Mouse (Mus musculus) embryonic facial prominence, embryonic 14.5 days (tissue): Measurements from ENCODE around the gene Otop2. TPM values are rescaled to one million over a fixed set of nuclear protein-coding genes. Genes with fewer than 3 reads are reported as not detected.

Source experiments
- ATAC-seq: fragments of 200-750 bp; cut with Nextera tagmentation; 2 replicates; pipeline ENCODE4 v1.8.0; 2017; ENCODE audit warnings: low read depth, moderate number of reproducible peaks, moderate TSS enrichment
- DNase-seq: peaks from one replicate; pipeline ENCODE4 v3.0.0-alpha.2; 2015; ENCODE audit warnings: low spot score
- H3K27ac ChIP-seq: fragments of 300-500 bp; sonication (generic); replicated peaks from 2 replicates; pipeline ENCODE4 v1.5.1; 2014; ENCODE audit warnings: low read depth, mild to moderate bottlenecking, low read length, moderate library complexity
- H3K27me3 ChIP-seq: fragments of 300-500 bp; sonication (generic); replicated peaks from 2 replicates; pipeline ENCODE4 v1.6.1; 2014; ENCODE audit warnings: low read length; ENCODE audit not compliant: control insufficient read depth, insufficient read depth
- H3K36me3 ChIP-seq: fragments of 300-500 bp; sonication (generic); 2 replicates; pipeline ENCODE4 v1.6.1; 2014; ENCODE audit warnings: low read length, mixed read lengths; ENCODE audit not compliant: control insufficient read depth, insufficient read depth
- H3K4me1 ChIP-seq: fragments of 300-500 bp; sonication (generic); 2 replicates; pipeline ENCODE4 v1.6.1; 2014; ENCODE audit warnings: antibody characterized with exemption, low read length; ENCODE audit not compliant: control insufficient read depth, insufficient read depth
- H3K4me2 ChIP-seq: fragments of 300-500 bp; sonication (generic); 2 replicates; pipeline ENCODE4 v1.6.1; 2014; ENCODE audit warnings: low read depth, mild to moderate bottlenecking, low read length, moderate library complexity, mixed read lengths
- H3K4me3 ChIP-seq: fragments of 300-500 bp; sonication (generic); 2 replicates; pipeline ENCODE4 v1.5.1; 2014; ENCODE audit warnings: low read depth, mild to moderate bottlenecking, low read length
- H3K9ac ChIP-seq: fragments of 300-500 bp; sonication (generic); 2 replicates; pipeline ENCODE4 v1.6.1; 2014; ENCODE audit warnings: low read depth, mild to moderate bottlenecking, low read length, moderate library complexity, mixed read lengths
- H3K9me3 ChIP-seq: fragments of 300-500 bp; sonication (generic); 2 replicates; pipeline ENCODE4 v1.6.1; 2016; ENCODE audit warnings: low read length; ENCODE audit not compliant: control insufficient read depth
- WGBS: fragments of 180-500 bp; shearing (Covaris S2); extraction: QIAGEN DNeasy Blood & Tissue Kit; methylation state at CpG from one replicate; pipeline ENCODE4 v1.1.7; 2014; 5-methylcytosine and 5-hydroxymethylcytosine counted together
- polyA plus RNA-seq: library from polyadenylated mRNA; unstranded; fragments of >200 nt; fragmentation: Nextera tagmentation; extraction: Ambion mirVana; gene quantifications from 2 replicates; pipeline ENCODE4 v1.2.1, GENCODE M21; 2014

Otop2 gene
- polyA plus RNA-seq, 1 experiment from 2014 or later, result not detected

DNA sequence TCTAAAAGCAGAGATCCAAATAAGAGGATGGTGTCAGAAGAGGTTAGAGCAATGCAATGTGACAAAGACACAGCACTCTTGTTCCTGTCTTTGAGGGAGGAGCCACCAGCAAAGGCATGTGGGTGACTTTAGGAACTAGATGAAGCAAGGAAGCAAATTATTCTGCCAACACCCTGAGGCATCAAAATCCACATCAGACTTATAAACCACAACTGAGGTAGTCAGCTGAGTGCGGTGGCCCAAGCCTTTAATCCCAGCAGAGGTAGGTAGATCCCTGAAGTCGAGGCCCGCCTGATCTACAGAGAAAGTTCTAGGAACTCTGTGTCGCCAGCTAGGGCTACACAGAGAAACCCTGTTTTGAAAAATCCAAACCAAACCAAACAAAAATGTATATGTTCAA lies 70.3 kb downstream of the Otop2 start:
- DNase-seq, result no peak
- no peaks in the 10 kb centered on the region for H3K9me3 ChIP-seq
- no peak overlapping the region for H3K4me3 ChIP-seq
- H3K4me1 ChIP-seq, result peaks cover 9% of the 10 kb centered on the region; the same call in 1 of the 2 replicates
- no peaks in the 10 kb centered on the region for H3K36me3 ChIP-seq
- H3K4me2 ChIP-seq, result no peak overlapping the region
- no peak overlapping the region for H3K9ac ChIP-seq
- H3K27ac ChIP-seq, result no peak overlapping the region
- peaks cover 33% of the 10 kb centered on the region for H3K27me3 ChIP-seq
- 91% methylated on average over 4 of the region's 4 CpGs for whole genome bisulfite sequencing
- no peak for ATAC-seq

- 77% methylated on average over 7 of the region's 7 CpGs for WGBS
- Histone ChIP-seq H3K4me1 (peaks cover 12% of the 10 kb centered on the region), H3K27me3 (peaks cover 32% of the 10 kb centered on the region), H3K4me2 (no peak overlapping the region), H3K9me3 (no peaks in the 10 kb centered on the region), H3K36me3 (no peaks in the 10 kb centered on the region), H3K27ac (no peak overlapping the region), H3K9ac (no peak overlapping the region), H3K4me3 (no peak overlapping the region)
- DNase-seq, result no peak
- no peak for ATAC-seq
These were observed 70.9 kb downstream of the Otop2 start for GRCm38 (mm10) chr11:115377854-115378253.

GRCm38 (mm10) chr11:115381276-115381675 lies 74.3 kb downstream of the Otop2 start:
- WGBS, result 5% methylated on average over 9 of the region's 9 CpGs
- ATAC-seq (no peak), DNase-seq (no peak)
- Histone ChIP-seq H3K4me2 (peak overlapping the region; percentile 70), H3K27ac (peak overlapping the region; percentile 86), H3K36me3 (no peaks in the 10 kb centered on the region), H3K27me3 (no peaks in the 10 kb centered on the region), H3K4me3 (peak overlapping the region; percentile 82), H3K4me1 (peaks cover 29% of the 10 kb centered on the region), H3K9ac (no peak overlapping the region; the same call in 1 of the 2 replicates), H3K9me3 (no peaks in the 10 kb centered on the region)

Other genes with a start within 250 kb of the Otop2 start
- 0.10 TPM in 1 of 2 replicates, not detected in the other for gene Cd300e, start 245.0 kb upstream of the Otop2 start, polyA plus RNA-seq
- 1.6 and 2.9 TPM in 2 replicates for gene Rab37, start 215.7 kb upstream of the Otop2 start, polyA plus RNA-seq
- 0.14 and 0.56 TPM in 2 replicates for gene Cd300lf, start 173.2 kb upstream of the Otop2 start, polyA plus RNA-seq
- 40.6 and 43.5 TPM in 2 replicates for gene Slc9a3r1, start 143.8 kb upstream of the Otop2 start, polyA plus RNA-seq
- gene Tmem104, start 119.7 kb upstream of the Otop2 start, polyA plus RNA-seq, result 12.5 and 14.9 TPM in 2 replicates
- gene Nat9, start 119.3 kb upstream of the Otop2 start, polyA plus RNA-seq, result 20.0 and 23.3 TPM in 2 replicates
- not detected in 2 replicates for gene Grin2c, start 39.9 kb upstream of the Otop2 start, polyA plus RNA-seq
- gene Fdxr, start 30.1 kb upstream of the Otop2 start, polyA plus RNA-seq, result 10.4 and 11.0 TPM in 2 replicates
- 0.24 and 0.52 TPM in 2 replicates for gene Fads6, start 9.5 kb upstream of the Otop2 start, polyA plus RNA-seq
- not detected in 2 replicates for gene Ush1g, start 14.9 kb downstream of the Otop2 start, polyA plus RNA-seq
- 0.21 TPM in 1 of 2 replicates, not detected in the other for gene Otop3, start 27.6 kb downstream of the Otop2 start, polyA plus RNA-seq
- gene Hid1, start 60.6 kb downstream of the Otop2 start, polyA plus RNA-seq, result 10.3 and 10.5 TPM in 2 replicates
- 11.7 and 12.3 TPM in 2 replicates for gene Cdr2l, start 74.8 kb downstream of the Otop2 start, polyA plus RNA-seq
- gene Mrpl58, start 96.6 kb downstream of the Otop2 start, polyA plus RNA-seq, result 175 and 185 TPM in 2 replicates
- gene Atp5h, start 112.8 kb downstream of the Otop2 start, polyA plus RNA-seq, result 841 and 943 TPM in 2 replicates
- 21.8 and 22.6 TPM in 2 replicates for gene Kctd2, start 113.0 kb downstream of the Otop2 start, polyA plus RNA-seq
- 0.11 TPM in 1 of 2 replicates, not detected in the other for gene Trim80, start 133.4 kb downstream of the Otop2 start, polyA plus RNA-seq
- gene Slc16a5, start 155.3 kb downstream of the Otop2 start, polyA plus RNA-seq, result 0.15 and 0.18 TPM in 2 replicates
- gene Armc7, start 168.5 kb downstream of the Otop2 start, polyA plus RNA-seq, result 7.6 TPM in 2 replicates
- 70.9 and 74.8 TPM in 2 replicates for gene Nt5c, start 184.7 kb downstream of the Otop2 start, polyA plus RNA-seq
- gene Jpt1, start 207.2 kb downstream of the Otop2 start, polyA plus RNA-seq, result 576 and 619 TPM in 2 replicates
- 838 and 864 TPM in 2 replicates for gene Sumo2, start 229.1 kb downstream of the Otop2 start, polyA plus RNA-seq